Mouse (Mus musculus) kidney, embryonic 15.5 days (tissue): ENCODE results near the gene Ccdc117. TPM values are rescaled to one million over a fixed set of nuclear protein-coding genes. Genes with fewer than 3 reads are reported as not detected.

Source experiments
- ATAC-seq: fragments of 200-750 bp; cut with Nextera tagmentation; replicated peaks from 2 replicates; pipeline ENCODE4 v1.8.0; 2017; ENCODE audit warnings: moderate TSS enrichment; ENCODE audit not compliant: low FRiP score
- H3K27ac ChIP-seq: fragments of 300-500 bp; sonication (generic); 2 replicates; pipeline ENCODE4 v1.5.1; 2015; ENCODE audit warnings: mild to moderate bottlenecking, inconsistent platforms
- H3K27me3 ChIP-seq: fragments of 300-500 bp; sonication (generic); 2 replicates; pipeline ENCODE4 v1.6.1; 2015; ENCODE audit warnings: inconsistent platforms
- H3K36me3 ChIP-seq: fragments of 300-500 bp; sonication (generic); 2 replicates; pipeline ENCODE4 v1.6.1; 2015; ENCODE audit warnings: inconsistent platforms
- H3K4me1 ChIP-seq: fragments of 300-500 bp; sonication (generic); 2 replicates; pipeline ENCODE4 v1.6.1; 2015; ENCODE audit warnings: inconsistent platforms
- H3K4me2 ChIP-seq: fragments of 300-500 bp; sonication (generic); 2 replicates; pipeline ENCODE4 v1.6.1; 2015; ENCODE audit warnings: moderate library complexity, mild to moderate bottlenecking, inconsistent platforms
- H3K4me3 ChIP-seq: fragments of 300-500 bp; sonication (generic); replicated peaks from 2 replicates; pipeline ENCODE4 v1.5.1; 2015; ENCODE audit warnings: mild to moderate bottlenecking, inconsistent platforms
- H3K9ac ChIP-seq: fragments of 300-500 bp; sonication (generic); 2 replicates; pipeline ENCODE4 v1.6.1; 2015; ENCODE audit warnings: mild to moderate bottlenecking, inconsistent platforms
- H3K9me3 ChIP-seq: fragments of 300-500 bp; sonication (generic); replicated peaks from 2 replicates; pipeline ENCODE4 v1.6.1; 2016; ENCODE audit warnings: inconsistent platforms
- WGBS: fragments of 180-500 bp; shearing (Covaris S2); methylation state at CpG from one replicate; pipeline ENCODE4 v1.1.7; 2015; ENCODE audit warnings: mixed read lengths; 5-methylcytosine and 5-hydroxymethylcytosine counted together
- polyA plus RNA-seq: library from polyadenylated mRNA; unstranded; fragments of >200 nt; fragmentation: Nextera tagmentation; extraction: Ambion mirVana; gene quantifications from 2 replicates; pipeline ENCODE4 v1.2.1, GENCODE M21; 2015

Ccdc117 gene
- polyA plus RNA-seq, 1 experiment from 2014 or later = 19.7 TPM

GRCm38 (mm10) chr11:5530172-5530571 is 11.8 kb downstream of the Ccdc117 start:
- Histone ChIP-seq H3K36me3 (peaks cover 100% of the 10 kb centered on the region), H3K9ac (no peak overlapping the region), H3K4me2 (no peak overlapping the region), H3K9me3 (no peaks in the 10 kb centered on the region), H3K27ac (0 out of 2 replicates have a peak overlapping the region, but pooled peaks have one; percentile 29), H3K27me3 (no peaks in the 10 kb centered on the region), H3K4me3 (no peak overlapping the region), H3K4me1 (peaks cover 9% of the 10 kb centered on the region)
- no peak for ATAC-seq
- 79% methylated on average over 5 of the region's 5 CpGs for WGBS

GRCm38 (mm10) chr11:5528841-5529240 is 13.1 kb downstream of the Ccdc117 start:
- Histone ChIP-seq H3K4me3 (no peak overlapping the region), H3K4me1 (peaks cover 15% of the 10 kb centered on the region), H3K36me3 (peaks cover 100% of the 10 kb centered on the region), H3K27me3 (no peaks in the 10 kb centered on the region), H3K9me3 (no peaks in the 10 kb centered on the region), H3K9ac (no peak overlapping the region), H3K27ac (no peak overlapping the region), H3K4me2 (no peak overlapping the region)
- WGBS = 67% methylated on average over 5 of the region's 5 CpGs
- ATAC-seq = no peak

GRCm38 (mm10) chr11:5527865-5528523 is 14.0 kb downstream of the Ccdc117 start:
- H3K36me3 ChIP-seq = peaks cover 100% of the 10 kb centered on the region
- no peak overlapping the region for H3K27ac ChIP-seq
- H3K9me3 ChIP-seq = no peaks in the 10 kb centered on the region
- H3K27me3 ChIP-seq = no peaks in the 10 kb centered on the region
- ATAC-seq = no peak
- H3K9ac ChIP-seq = no peak overlapping the region
- H3K4me2 ChIP-seq = no peak overlapping the region
- peaks cover 23% of the 10 kb centered on the region for H3K4me1 ChIP-seq
- H3K4me3 ChIP-seq = no peak overlapping the region
- WGBS = 80% methylated on average over 5 of the region's 5 CpGs

GRCm38 (mm10) chr11:5526573-5527439 is 15.2 kb downstream of the Ccdc117 start:
- no peak for ATAC-seq

GRCm38 (mm10) chr11:5525418-5525817 is 16.6 kb downstream of the Ccdc117 start:
- ATAC-seq = no peak
- H3K36me3 ChIP-seq = peaks cover 83% of the 10 kb centered on the region
- no peaks in the 10 kb centered on the region for H3K27me3 ChIP-seq
- H3K4me1 ChIP-seq = peaks cover 30% of the 10 kb centered on the region
- H3K9me3 ChIP-seq = no peaks in the 10 kb centered on the region
- H3K4me2 ChIP-seq = no peak overlapping the region
- H3K9ac ChIP-seq = no peak overlapping the region
- 80% methylated on average over 4 of the region's 4 CpGs for WGBS
- H3K4me3 ChIP-seq = no peak overlapping the region
- H3K27ac ChIP-seq = no peak overlapping the region

More at GRCm38 (mm10) chr11:5526573-5527439, 15.2 kb downstream of the Ccdc117 start:
- WGBS = 91% methylated on average over 7 of the region's 7 CpGs
- Histone ChIP-seq H3K4me2 (no peak overlapping the region), H3K9me3 (no peaks in the 10 kb centered on the region), H3K4me1 (peaks cover 35% of the 10 kb centered on the region), H3K9ac (no peak overlapping the region), H3K27me3 (no peaks in the 10 kb centered on the region), H3K36me3 (peaks cover 97% of the 10 kb centered on the region), H3K27ac (no peak overlapping the region), H3K4me3 (no peak overlapping the region)

GRCm38 (mm10) chr11:5522798-5523415 is 19.1 kb downstream of the Ccdc117 start:
- H3K27ac ChIP-seq = no peak overlapping the region
- peak overlapping the region; percentile 70 for H3K4me3 ChIP-seq
- no peaks in the 10 kb centered on the region for H3K9me3 ChIP-seq
- peaks cover 58% of the 10 kb centered on the region for H3K36me3 ChIP-seq
- H3K9ac ChIP-seq = 0 out of 2 replicates have a peak overlapping the region, but pooled peaks have one; percentile 94
- H3K4me2 ChIP-seq = peak overlapping the region; percentile 72
- 86% methylated on average over 11 of the region's 11 CpGs for WGBS
- no peak for ATAC-seq
- H3K4me1 ChIP-seq = peaks cover 34% of the 10 kb centered on the region
- H3K27me3 ChIP-seq = no peaks in the 10 kb centered on the region

GRCm38 (mm10) chr11:5521516-5522291 is 20.3 kb downstream of the Ccdc117 start:
- peak overlapping the region; percentile 89 for H3K27ac ChIP-seq
- peak overlapping the region; percentile 70 for H3K4me3 ChIP-seq
- peaks cover 34% of the 10 kb centered on the region for H3K4me1 ChIP-seq
- H3K27me3 ChIP-seq = no peaks in the 10 kb centered on the region
- under 1% methylated on average over 34 of the region's 34 CpGs for WGBS
- no peaks in the 10 kb centered on the region for H3K9me3 ChIP-seq
- H3K4me2 ChIP-seq = peak overlapping the region; percentile 72
- peak overlapping the region; percentile 94 for H3K9ac ChIP-seq
- peak; percentile 26 for ATAC-seq
- peaks cover 46% of the 10 kb centered on the region for H3K36me3 ChIP-seq

- H3K4me2 ChIP-seq = peak overlapping the region; percentile 72
- peak overlapping the region; percentile 94 for H3K9ac ChIP-seq
- peak; percentile 31 for ATAC-seq
- no peaks in the 10 kb centered on the region for H3K27me3 ChIP-seq
- H3K4me3 ChIP-seq = peak overlapping the region; percentile 70
- H3K27ac ChIP-seq = peak overlapping the region; percentile 89
- peaks cover 41% of the 10 kb centered on the region for H3K36me3 ChIP-seq
- H3K9me3 ChIP-seq = no peaks in the 10 kb centered on the region
- WGBS = under 1% methylated on average over 13 of the region's 13 CpGs
- peaks cover 34% of the 10 kb centered on the region for H3K4me1 ChIP-seq
Measured at GRCm38 (mm10) chr11:5521266-5521515, 20.8 kb downstream of the Ccdc117 start.

- Histone ChIP-seq H3K4me2 (peak within 1 kb of the TSS; percentile 72), H3K4me1 (peaks cover 34% of the 10 kb centered on the region), H3K9me3 (no peaks in the 10 kb centered on the region), H3K9ac (peak within 1 kb of the TSS; percentile 94), H3K36me3 (peaks cover 35% of the 10 kb centered on the region), H3K27me3 (no peaks in the 10 kb centered on the region), H3K27ac (peak within 1 kb of the TSS; percentile 89), H3K4me3 (peak within 1 kb of the TSS; percentile 70)
- WGBS = 0% methylated on average over 69 of the region's 72 CpGs
- ATAC-seq = peak; percentile 99
Measured at GRCm38 (mm10) chr11:5520412-5521265, 21.3 kb downstream of the Ccdc117 start, which contains the start of gene Xbp1. TSS of gene Xbp1 (plus strand) at chr11:5520659.

GRCm38 (mm10) chr11:5519681-5520080 is 22.3 kb downstream of the Ccdc117 start:
- no peak for ATAC-seq

GRCm38 (mm10) chr11:5517346-5517745 is 24.6 kb downstream of the Ccdc117 start:
- Histone ChIP-seq H3K9me3 (no peaks in the 10 kb centered on the region), H3K4me1 (peaks cover 13% of the 10 kb centered on the region)

More at GRCm38 (mm10) chr11:5519681-5520080, 22.3 kb downstream of the Ccdc117 start:
- 0 out of 2 replicates have a peak overlapping the region, but pooled peaks have one; percentile 70 for H3K4me3 ChIP-seq
- 0 out of 2 replicates have a peak overlapping the region, but pooled peaks have one; percentile 94 for H3K9ac ChIP-seq
- H3K9me3 ChIP-seq = no peaks in the 10 kb centered on the region
- H3K4me1 ChIP-seq = peaks cover 34% of the 10 kb centered on the region
- peak overlapping the region; percentile 89 for H3K27ac ChIP-seq
- H3K36me3 ChIP-seq = peaks cover 26% of the 10 kb centered on the region
- H3K27me3 ChIP-seq = no peaks in the 10 kb centered on the region
- H3K4me2 ChIP-seq = peak overlapping the region; percentile 72
- 70% methylated on average over 3 of the region's 3 CpGs for WGBS

More at GRCm38 (mm10) chr11:5517346-5517745, 24.6 kb downstream of the Ccdc117 start:
- 80% methylated on average over 6 of the region's 6 CpGs for WGBS
- Histone ChIP-seq H3K4me3 (no peak overlapping the region), H3K36me3 (peaks cover 3% of the 10 kb centered on the region; the same call in 1 of the 2 replicates), H3K27me3 (no peaks in the 10 kb centered on the region), H3K9ac (no peak overlapping the region), H3K4me2 (no peak overlapping the region), H3K27ac (no peak overlapping the region)
- ATAC-seq = no peak
